Mouse (Mus musculus): ENCODE measurements at regions not wholly inside any gene's neighbourhood (a gene's known extent, or its start where the extent isn't known, plus 50 kb on each side); places are given as distances from the start of the nearest gene placed in this dataset.

DNA sequence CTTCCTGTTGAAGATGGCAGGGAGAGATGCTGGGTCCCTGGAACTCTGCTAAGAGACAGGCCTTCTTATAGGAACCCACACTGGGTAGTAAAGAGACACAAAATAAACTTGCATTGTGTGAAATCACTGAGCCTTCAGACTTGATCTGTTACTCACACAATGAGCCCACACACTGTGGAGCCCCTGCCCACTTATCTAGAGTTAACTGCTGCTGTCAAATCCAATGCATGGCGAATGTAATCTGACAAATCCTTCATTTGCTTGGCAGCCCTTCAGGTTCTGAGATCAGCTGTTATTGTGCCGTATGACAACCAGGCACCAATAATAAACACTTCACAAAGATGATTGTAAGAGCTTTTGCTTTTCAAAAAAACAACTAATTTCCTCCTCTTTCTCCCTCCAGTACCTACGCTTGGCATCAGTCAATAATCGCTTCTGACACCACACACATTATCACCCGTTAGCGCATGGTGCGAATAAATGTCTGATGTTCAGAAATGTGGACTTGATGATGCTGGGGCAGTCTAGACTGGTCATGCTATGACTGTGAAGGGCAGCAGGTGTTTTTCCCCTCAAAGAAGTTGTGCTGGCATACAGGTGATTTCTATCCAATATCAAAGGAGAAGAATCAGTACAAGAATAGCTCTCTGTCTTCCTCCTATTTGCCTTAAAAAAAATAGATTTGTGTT is 81.4 kb upstream of the Ptgfrn start:
- TF ChIP-seq POLR2A (IDR thresholded peaks at IDR 0.05; ENCODE audit: extremely low read depth, insufficient read depth, low read length), result no peak
- TF ChIP-seq CTCF (IDR thresholded peaks at IDR 0.05; ENCODE audit: extremely low read depth, insufficient read depth, low read length), result no peak
